Mouse (Mus musculus): ENCODE data around the gene A930017K11Rik.

A930017K11Rik gene

GRCm38 (mm10) chr17:25951803-25952623, at the start of gene A930017K11Rik:
TSS of gene A930017K11Rik (minus strand) at chr17:25952565.
- in situ Hi-C loops (cut with MboI, MseI): no loop called here

- in situ Hi-C loops (cut with MboI, MseI): no loop called here
Measured at GRCm38 (mm10) chr17:25998425-25998824, 46.1 kb upstream of the A930017K11Rik start.

- in situ Hi-C loops (cut with MboI, MseI): loop anchor here (5.0 kb wide), 1 partner anchor 106 kb away; no protein-coding TSS in a partner anchor
Measured at GRCm38 (mm10) chr17:25993489-25993888, 41.1 kb upstream of the A930017K11Rik start.

GRCm38 (mm10) chr17:25992274-25992673, 39.9 kb upstream of the A930017K11Rik start:
- in situ Hi-C loops (cut with MboI, MseI): loop anchor here (5.0 kb wide), 1 partner anchor 105 kb away; no protein-coding TSS in a partner anchor

- in situ Hi-C loops (cut with MboI, MseI): loop anchor here (5.0 kb wide), 1 partner anchor 103 kb away; no protein-coding TSS in a partner anchor
Measured at GRCm38 (mm10) chr17:25990331-25990730, 38.0 kb upstream of the A930017K11Rik start.

- in situ Hi-C loops (cut with MboI, MseI): no loop called here
Measured at GRCm38 (mm10) chr17:25985306-25986294, 33.2 kb upstream of the A930017K11Rik start, which contains the start of gene Capn15. TSS of gene Capn15 (minus strand) at chr17:25985796.

- in situ Hi-C loops (cut with MboI, MseI): no loop called here
Measured at GRCm38 (mm10) chr17:25984556-25985305, 32.4 kb upstream of the A930017K11Rik start.

GRCm38 (mm10) chr17:25984066-25984465, 31.7 kb upstream of the A930017K11Rik start:
- in situ Hi-C loops (cut with MboI, MseI): no loop called here

GRCm38 (mm10) chr17:25982913-25983312, 30.5 kb upstream of the A930017K11Rik start:
- in situ Hi-C loops (cut with MboI, MseI): no loop called here

GRCm38 (mm10) chr17:25980854-25981253, 28.5 kb upstream of the A930017K11Rik start:
- in situ Hi-C loops (cut with MboI, MseI): no loop called here

- in situ Hi-C loops (cut with MboI, MseI): no loop called here
Measured at GRCm38 (mm10) chr17:25979829-25980738, 27.7 kb upstream of the A930017K11Rik start.

GRCm38 (mm10) chr17:25970954-25971707, 18.8 kb upstream of the A930017K11Rik start:
- in situ Hi-C loops (cut with MboI, MseI): no loop called here

- in situ Hi-C loops (cut with MboI, MseI): no loop called here
Measured at GRCm38 (mm10) chr17:25970448-25970847, 18.1 kb upstream of the A930017K11Rik start.

GRCm38 (mm10) chr17:25968176-25968575, 15.8 kb upstream of the A930017K11Rik start:
- in situ Hi-C loops (cut with MboI, MseI): no loop called here

- in situ Hi-C loops (cut with MboI, MseI): no loop called here
Measured at GRCm38 (mm10) chr17:25967652-25968051, 15.3 kb upstream of the A930017K11Rik start.

GRCm38 (mm10) chr17:25964271-25964670, 11.9 kb upstream of the A930017K11Rik start:
- in situ Hi-C loops (cut with MboI, MseI): no loop called here

- in situ Hi-C loops (cut with MboI, MseI): no loop called here
Measured at GRCm38 (mm10) chr17:25962413-25962905, 10.1 kb upstream of the A930017K11Rik start.

- in situ Hi-C loops (cut with MboI, MseI): no loop called here
Measured at GRCm38 (mm10) chr17:25961566-25961965, 9.2 kb upstream of the A930017K11Rik start.
